Mouse (Mus musculus) MEL (cell line): ENCODE results near the gene Kcnab1. TPM values are rescaled to one million over a fixed set of nuclear protein-coding genes. Genes with fewer than 3 reads are reported as not detected.

Experiments
- DNase-seq: peaks from one replicate; pipeline ENCODE4 v3.0.0; 2011; ENCODE audit warnings: low read depth, low spot score
- H3K27ac ChIP-seq: 2 replicates; pipeline ENCODE4 v1.5.1; 2012; ENCODE audit warnings: low read depth, mild to moderate bottlenecking, control low read depth, low read length, moderate library complexity; ENCODE audit not compliant: control insufficient read depth
- H3K27me3 ChIP-seq, 2 experiments: fragments of 150-350 bp in 1 of 2; sonication (generic) in 1 of 2; 2 replicates each; pipeline ENCODE4 v1.6.1; 2012; ENCODE audit warnings: low read length in 2 of 2, mild to moderate bottlenecking in 2 of 2, improper control_type of control experiment in 1 of 2, moderate library complexity in 1 of 2; ENCODE audit not compliant: insufficient read depth in 2 of 2, control insufficient read depth in 1 of 2
- H3K36me3 ChIP-seq, 2 experiments: 2 replicates each; pipeline ENCODE4 v1.6.1; 2012 to 2014; ENCODE audit warnings: low read length in 2 of 2, improper control_type of control experiment in 1 of 2, inconsistent platforms in 1 of 2, mild to moderate bottlenecking in 1 of 2; ENCODE audit not compliant: insufficient read depth in 2 of 2, control insufficient read depth in 1 of 2
- H3K4me1 ChIP-seq, 2 experiments: fragments of 150-350 bp in 1 of 2; sonication (generic) in 1 of 2; 2 replicates each; pipeline ENCODE4 v1.6.1; 2012; ENCODE audit warnings: low read length in 2 of 2, improper control_type of control experiment in 1 of 2, mild to moderate bottlenecking in 1 of 2; ENCODE audit not compliant: insufficient read depth in 2 of 2, control insufficient read depth in 1 of 2
- H3K4me3 ChIP-seq, 2 experiments: fragments of 150-350 bp in 1 of 2; sonication (generic) in 1 of 2; 2 replicates each; pipeline ENCODE4 v1.5.1; 2012; ENCODE audit warnings: low read depth in 2 of 2, low read length in 2 of 2, mild to moderate bottlenecking in 2 of 2, moderate library complexity in 2 of 2, control low read depth in 1 of 2, improper control_type of control experiment in 1 of 2; ENCODE audit not compliant: control insufficient read depth in 1 of 2, insufficient read depth in 1 of 2
- H3K79me2 ChIP-seq: 2 replicates; pipeline ENCODE4 v1.6.1; 2012; ENCODE audit warnings: mild to moderate bottlenecking, low read length, moderate library complexity; ENCODE audit not compliant: control insufficient read depth, poor library complexity, insufficient read depth
- H3K9ac ChIP-seq: 2 replicates; pipeline ENCODE4 v1.6.1; 2012; ENCODE audit warnings: low read depth, mild to moderate bottlenecking, control low read depth, low read length, moderate library complexity; ENCODE audit not compliant: control insufficient read depth, poor library complexity, severe bottlenecking
- H3K9me3 ChIP-seq: fragments of 150-350 bp; sonication (generic); replicated peaks from 2 replicates; pipeline ENCODE4 v1.6.1; 2012; ENCODE audit warnings: mild to moderate bottlenecking, low read length, improper control_type of control experiment, moderate library complexity; ENCODE audit not compliant: insufficient read depth
- BHLHE40 ChIP-seq: IDR thresholded peaks from 2 replicates; pipeline ENCODE4 v1.6.1; 2012; ENCODE audit warnings: low read depth, mild to moderate bottlenecking, inconsistent platforms, low read length, improper control_type of control experiment, borderline replicate concordance
- CHD1 ChIP-seq: IDR thresholded peaks from 2 replicates; pipeline ENCODE4 v1.6.1; 2012; ENCODE audit warnings: low read depth, mild to moderate bottlenecking, inconsistent platforms, low read length, improper control_type of control experiment
- CHD2 ChIP-seq: IDR thresholded peaks from 2 replicates; pipeline ENCODE4 v1.6.1; 2011; ENCODE audit warnings: low read length, improper control_type of control experiment
- CTCF ChIP-seq, 3 experiments: IDR thresholded peaks in 2 of 3; conservative IDR thresholded peaks in 1 of 3; 2 replicates each; pipeline ENCODE4 v1.5.1; 2011 to 2012; ENCODE audit warnings: low read length in 3 of 3, low read depth in 2 of 3, mild to moderate bottlenecking in 2 of 3, improper control_type of control experiment in 1 of 3, inconsistent platforms in 1 of 3, mixed read lengths in 1 of 3, moderate library complexity in 1 of 3; ENCODE audit not compliant: control insufficient read depth in 1 of 3, insufficient read depth in 1 of 3, poor library complexity in 1 of 3, severe bottlenecking in 1 of 3
- E2F4 ChIP-seq: IDR thresholded peaks from 2 replicates; pipeline ENCODE4 v1.6.1; 2011; ENCODE audit warnings: low read depth, low read length, improper control_type of control experiment, borderline replicate concordance
- EP300 ChIP-seq, 2 experiments: IDR thresholded peaks; 2 replicates each; pipeline ENCODE4 v1.6.1; 2011; ENCODE audit warnings: improper control_type of control experiment in 2 of 2, low read length in 2 of 2, low read depth in 1 of 2, mild to moderate bottlenecking in 1 of 2
- ETS1 ChIP-seq: IDR thresholded peaks from 2 replicates; pipeline ENCODE4 v1.6.1; 2012; ENCODE audit warnings: low read depth, mild to moderate bottlenecking, inconsistent platforms, low read length, improper control_type of control experiment, moderate library complexity
- GABPA ChIP-seq: IDR thresholded peaks from 2 replicates; pipeline ENCODE4 v1.6.1; 2012; ENCODE audit warnings: low read depth, mild to moderate bottlenecking, inconsistent platforms, low read length, improper control_type of control experiment, moderate library complexity
- GATA1 ChIP-seq: IDR thresholded peaks from 2 replicates; pipeline ENCODE4 v1.6.1; 2011; ENCODE audit warnings: low read depth, low read length, improper control_type of control experiment
- HCFC1 ChIP-seq: IDR thresholded peaks from 2 replicates; pipeline ENCODE4 v1.6.1; 2012; ENCODE audit warnings: low read depth, mild to moderate bottlenecking, inconsistent platforms, low read length, improper control_type of control experiment, moderate library complexity
- JUND ChIP-seq: IDR thresholded peaks from 2 replicates; pipeline ENCODE4 v1.6.1; 2011; ENCODE audit warnings: low read depth, mild to moderate bottlenecking, improper control_type of control experiment, low read length
- KAT2A ChIP-seq: conservative IDR thresholded peaks from 2 replicates; pipeline ENCODE4 v1.6.1; 2012; ENCODE audit warnings: low read depth, low read length, improper control_type of control experiment, inconsistent platforms
- MAX ChIP-seq: IDR thresholded peaks from 2 replicates; pipeline ENCODE4 v1.6.1; 2011; ENCODE audit warnings: low read length, improper control_type of control experiment
- MEF2A ChIP-seq: IDR thresholded peaks from 2 replicates; pipeline ENCODE4 v1.6.1; 2014; ENCODE audit warnings: low read depth, mild to moderate bottlenecking, inconsistent platforms, low read length, improper control_type of control experiment; ENCODE audit not compliant: poor library complexity, insufficient replicate concordance, severe bottlenecking; ENCODE audit errors: extremely low read depth
- MXI1 ChIP-seq: IDR thresholded peaks from 2 replicates; pipeline ENCODE4 v1.6.1; 2011; ENCODE audit warnings: mild to moderate bottlenecking, low read depth, low read length, improper control_type of control experiment
- MYB ChIP-seq: IDR thresholded peaks from 2 replicates; pipeline ENCODE4 v1.6.1; 2011; ENCODE audit warnings: mild to moderate bottlenecking, low read depth, low read length, improper control_type of control experiment
- NELFE ChIP-seq: IDR thresholded peaks from 2 replicates; pipeline ENCODE4 v1.6.1; 2011; ENCODE audit warnings: low read depth, low read length, improper control_type of control experiment
- NRF1 ChIP-seq: IDR thresholded peaks from 2 replicates; pipeline ENCODE4 v1.6.1; 2014; ENCODE audit warnings: low read depth, mild to moderate bottlenecking, inconsistent platforms, low read length, improper control_type of control experiment, moderate library complexity; ENCODE audit not compliant: poor library complexity, insufficient read depth, severe bottlenecking
- POLR2A ChIP-seq, 2 experiments: IDR thresholded peaks; 2 replicates each; pipeline ENCODE4 v1.6.1; 2011 to 2012; ENCODE audit warnings: low read length in 2 of 2, mild to moderate bottlenecking in 2 of 2, control low read depth in 1 of 2, improper control_type of control experiment in 1 of 2, low read depth in 1 of 2, moderate library complexity in 1 of 2; ENCODE audit not compliant: control insufficient read depth in 1 of 2, insufficient read depth in 1 of 2, poor library complexity in 1 of 2
- POLR2AphosphoS5 ChIP-seq: IDR thresholded peaks from 2 replicates; pipeline ENCODE4 v1.6.1; 2012; ENCODE audit warnings: low read depth, borderline replicate concordance, mild to moderate bottlenecking, inconsistent platforms, low read length, moderate library complexity, mixed read lengths
- RCOR1 ChIP-seq: IDR thresholded peaks from 2 replicates; pipeline ENCODE4 v1.6.1; 2012; ENCODE audit warnings: low read depth, mild to moderate bottlenecking, inconsistent platforms, low read length, improper control_type of control experiment
- SMC3 ChIP-seq: IDR thresholded peaks from 2 replicates; pipeline ENCODE4 v1.6.1; 2011; ENCODE audit warnings: low read depth, low read length, improper control_type of control experiment
- TBP ChIP-seq: IDR thresholded peaks from 2 replicates; pipeline ENCODE4 v1.8.0; 2011; ENCODE audit warnings: low read depth, low read length, improper control_type of control experiment
- TCF12 ChIP-seq: IDR thresholded peaks from 2 replicates; pipeline ENCODE4 v1.6.1; 2014; ENCODE audit warnings: low read depth, mild to moderate bottlenecking, inconsistent platforms, low read length, improper control_type of control experiment, moderate library complexity
- USF1 ChIP-seq: IDR thresholded peaks from 2 replicates; pipeline ENCODE4 v1.6.1; 2014; ENCODE audit warnings: low read depth, mild to moderate bottlenecking, inconsistent platforms, low read length, improper control_type of control experiment, moderate library complexity
- ZC3H11A ChIP-seq: IDR thresholded peaks from 2 replicates; pipeline ENCODE4 v1.6.1; 2012; ENCODE audit warnings: low read depth, mild to moderate bottlenecking, inconsistent platforms, low read length, improper control_type of control experiment
- ZNF384 ChIP-seq: IDR thresholded peaks from 2 replicates; pipeline ENCODE4 v1.6.1; 2012; ENCODE audit warnings: low read depth, mild to moderate bottlenecking, inconsistent platforms, low read length, improper control_type of control experiment
- polyA plus RNA-seq, 2 experiments: library from polyadenylated mRNA; stranded (reverse) in 1 of 2; unstranded in 1 of 2; fragments of >175 nt in 1 of 2; fragments of >200 nt in 1 of 2; gene quantifications; 2 replicates each; pipeline versions ENCODE4 v1.2.1 to v1.2.4; 2012; ENCODE audit warnings: low replicate concordance in 2 of 2, low read depth in 1 of 2; ENCODE audit not compliant: insufficient read length in 2 of 2, insufficient read depth in 1 of 2, missing spikeins in 1 of 2
- total RNA-seq: library from RNA; depleted of rRNA; stranded (reverse); fragments of 300-350 nt; gene quantifications from 2 replicates; pipeline ENCODE4 v1.2.3, GENCODE M21; 2012

Gene Kcnab1
- total and polyA plus RNA-seq, 3 experiments, result 0.06 to 0.08 TPM; not detected in 1

DNA sequence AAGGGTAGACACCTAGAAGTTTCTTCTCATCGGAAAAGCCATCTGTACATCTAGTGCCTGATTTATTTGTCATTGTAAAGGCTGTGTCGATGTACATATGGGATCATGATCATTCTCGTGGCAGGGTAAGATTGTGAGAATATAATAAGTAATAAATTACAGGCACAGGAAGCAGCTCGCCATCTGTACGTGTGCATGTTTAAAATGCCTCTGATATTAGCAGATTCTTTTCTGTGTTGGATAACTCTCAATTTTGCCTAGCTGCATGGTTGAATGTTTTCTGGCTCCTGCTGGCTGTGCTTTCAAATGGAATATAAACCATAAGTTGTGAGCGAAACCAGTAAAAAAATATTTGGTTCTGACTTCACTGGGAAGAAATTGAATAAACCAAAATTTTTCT is 5.1 kb upstream of the Kcnab1 start:
- Histone ChIP-seq H3K4me3 (no peak overlapping the region), H3K4me1 (no peaks in the 10 kb centered on the region), H3K9me3 (no peaks in the 10 kb centered on the region), H3K27ac (no peak overlapping the region), H3K79me2 (no peaks in the 10 kb centered on the region), H3K36me3 (no peaks in the 10 kb centered on the region), H3K27me3 (no peaks in the 10 kb centered on the region; a peak in 1 of 4 replicates), H3K9ac (no peak overlapping the region)
- TF ChIP-seq MAX (no peak), GATA1 (no peak), EP300 (IDR thresholded peaks at IDR 0.05; ENCODE audit: low read depth in 1 of 2, low read length in 2 of 2) (no peak), POLR2AphosphoS5 (no peak), BHLHE40 (no peak), MEF2A (no peak), KAT2A (no peak)
- DNase-seq, result no peak

GRCm38 (mm10) chr3:65110190-65110589 is 1.0 kb downstream of the Kcnab1 start:
- TF ChIP-seq SMC3 (no peak), HCFC1 (no peak), GABPA (no peak), ZNF384 (no peak), MYB (no peak), MXI1 (no peak), POLR2A (IDR thresholded peaks at IDR 0.05; ENCODE audit: control insufficient read depth in 1 of 2, insufficient read depth in 1 of 2, low read depth in 1 of 2, low read length in 2 of 2, poor library complexity in 1 of 2) (no peak), MAX (no peak), BHLHE40 (no peak), EP300 (IDR thresholded peaks at IDR 0.05; ENCODE audit: low read depth in 1 of 2, low read length in 2 of 2) (no peak), JUND (no peak), TBP (no peak)
- Histone ChIP-seq H3K9ac (no peak overlapping the region), H3K27me3 (no peaks in the 10 kb centered on the region; a peak in 1 of 4 replicates)

GRCm38 (mm10) chr3:65111176-65111575 is 2.0 kb downstream of the Kcnab1 start:
- Histone ChIP-seq H3K9ac (no peak overlapping the region), H3K27ac (no peak overlapping the region), H3K4me3 (no peak overlapping the region), H3K9me3 (no peaks in the 10 kb centered on the region), H3K4me1 (no peaks in the 10 kb centered on the region), H3K27me3 (no peaks in the 10 kb centered on the region; a peak in 1 of 4 replicates), H3K79me2 (no peaks in the 10 kb centered on the region), H3K36me3 (no peaks in the 10 kb centered on the region)
- peak; percentile 3 for DNase-seq
- TF ChIP-seq BHLHE40 (no peak), ZNF384 (no peak), RCOR1 (no peak), EP300 (IDR thresholded peaks at IDR 0.05; ENCODE audit: low read depth in 1 of 2, low read length in 2 of 2) (no peak), TCF12 (no peak), ZC3H11A (no peak), NELFE (no peak), CHD1 (no peak), CHD2 (no peak), NRF1 (no peak), ETS1 (no peak), MYB (no peak), MXI1 (no peak), USF1 (no peak), E2F4 (no peak), CTCF (IDR thresholded peaks at IDR 0.05 in 2 of 3, conservative IDR thresholded peaks at IDR 0.05 in 1 of 3; ENCODE audit: control insufficient read depth in 1 of 3, insufficient read depth in 1 of 3, low read depth in 2 of 3, low read length in 3 of 3, poor library complexity in 1 of 3, severe bottlenecking in 1 of 3) (no peak), TBP (no peak), POLR2AphosphoS5 (no peak)

More at GRCm38 (mm10) chr3:65110190-65110589, 1.0 kb downstream of the Kcnab1 start:
- no peak overlapping the region for H3K27ac ChIP-seq
- no peaks in the 10 kb centered on the region for H3K79me2 ChIP-seq
- H3K9me3 ChIP-seq, result no peaks in the 10 kb centered on the region
- no peaks in the 10 kb centered on the region for H3K4me1 ChIP-seq
- H3K4me3 ChIP-seq, result no peak overlapping the region
- H3K36me3 ChIP-seq, result no peaks in the 10 kb centered on the region
- DNase-seq, result no peak
